Mouse (Mus musculus) stomach, postnatal 0 days (tissue): ENCODE results near the gene Cars.

ENCODE experiments used
- CTCF ChIP-seq: IDR thresholded peaks from 2 replicates; pipeline ENCODE4 v1.5.1; 2016; ENCODE audit warnings: antibody characterized with exemption, low read depth, mild to moderate bottlenecking, moderate library complexity
- EP300 ChIP-seq: optimal IDR thresholded peaks from 2 replicates; pipeline ENCODE3; 2016; ENCODE audit warnings: antibody characterized with exemption

DNA sequence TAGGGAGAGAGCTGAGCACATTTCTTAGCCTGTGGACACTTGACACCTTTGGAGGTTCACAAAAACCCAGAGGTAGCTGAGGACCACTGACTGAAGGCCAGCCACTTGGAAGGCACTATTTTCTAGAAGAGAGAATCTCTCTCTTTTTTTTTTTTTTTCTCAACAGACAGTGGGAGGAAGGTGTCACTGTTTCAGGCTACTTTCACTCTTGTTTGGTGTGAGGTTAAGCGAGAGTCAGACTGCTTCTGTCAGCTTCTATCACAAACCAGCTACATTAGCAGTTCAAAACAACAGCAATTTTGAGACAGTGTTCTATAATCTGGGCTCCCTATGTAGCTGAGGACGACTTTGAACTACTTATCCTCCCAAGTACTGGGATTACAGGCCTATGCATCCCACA lies 26.3 kb upstream of the Cars start:
- TF ChIP-seq CTCF (no peak), EP300 (no peak)
